Mouse (Mus musculus) hindbrain, postnatal 0 days (tissue): Measurements from ENCODE around the gene Cbr4. TPM values are rescaled to one million over a fixed set of nuclear protein-coding genes. Genes with fewer than 3 reads are reported as not detected.

Experiments used
- ATAC-seq: fragments of 200-750 bp; cut with Nextera tagmentation; 2 replicates; pipeline ENCODE4 v1.8.0; 2017; ENCODE audit warnings: mild to moderate bottlenecking, moderate TSS enrichment, moderate library complexity
- DNase-seq: peaks from one replicate; pipeline ENCODE4 v3.0.0-alpha.2; 2015; ENCODE audit warnings: low spot score
- H3K27ac ChIP-seq: fragments of 300-500 bp; sonication (generic); 2 replicates; pipeline ENCODE4 v1.5.1; 2014; ENCODE audit warnings: mild to moderate bottlenecking
- H3K27me3 ChIP-seq: fragments of 300-500 bp; sonication (generic); 2 replicates; pipeline ENCODE4 v1.6.1; 2014; ENCODE audit warnings: low read length, mixed read lengths; ENCODE audit not compliant: insufficient read depth
- H3K36me3 ChIP-seq: fragments of 300-500 bp; sonication (generic); 2 replicates; pipeline ENCODE4 v1.6.1; 2014; ENCODE audit warnings: low read length, mixed read lengths; ENCODE audit not compliant: insufficient read depth
- H3K4me1 ChIP-seq: fragments of 300-500 bp; sonication (generic); 2 replicates; pipeline ENCODE4 v1.6.1; 2014; ENCODE audit warnings: antibody characterized with exemption, low read length, mixed read lengths; ENCODE audit not compliant: insufficient read depth
- H3K4me2 ChIP-seq: fragments of 300-500 bp; sonication (generic); 2 replicates; pipeline ENCODE4 v1.6.1; 2014; ENCODE audit warnings: low read depth, mild to moderate bottlenecking, low read length, moderate library complexity, mixed read lengths
- H3K4me3 ChIP-seq: fragments of 300-500 bp; sonication (generic); 2 replicates; pipeline ENCODE4 v1.5.1; 2014; ENCODE audit warnings: low read length
- H3K9ac ChIP-seq: fragments of 300-500 bp; sonication (generic); replicated peaks from 2 replicates; pipeline ENCODE4 v1.6.1; 2014; ENCODE audit warnings: mild to moderate bottlenecking, low read length, moderate library complexity, mixed read lengths
- H3K9me3 ChIP-seq: fragments of 300-500 bp; sonication (generic); 2 replicates; pipeline ENCODE4 v1.6.1; 2016; ENCODE audit warnings: low read length, mixed read lengths
- CTCF ChIP-seq: IDR thresholded peaks from 2 replicates; pipeline ENCODE4 v1.5.1; 2016; ENCODE audit warnings: antibody characterized with exemption, control low read depth, low read depth
- WGBS: fragments of 180-500 bp; shearing (Covaris S2); extraction: QIAGEN DNeasy Blood & Tissue Kit; methylation state at CpG from one replicate; pipeline ENCODE4 v1.1.7; 2014; 5-methylcytosine and 5-hydroxymethylcytosine counted together
- polyA plus RNA-seq: library from polyadenylated mRNA; unstranded; fragments of >200 nt; fragmentation: Nextera tagmentation; extraction: Ambion mirVana; gene quantifications from 2 replicates; pipeline ENCODE4 v1.2.1, GENCODE M21; 2015
- total RNA-seq: library from RNA; depleted of rRNA; stranded (reverse); fragments of >200 nt; gene quantifications from 2 replicates; pipeline ENCODE4 v1.2.3, GENCODE M21; 2014

Cbr4 gene
- total and polyA plus RNA-seq, 2 experiments from 2014 or later = 10.1 to 24.5 TPM

DNA sequence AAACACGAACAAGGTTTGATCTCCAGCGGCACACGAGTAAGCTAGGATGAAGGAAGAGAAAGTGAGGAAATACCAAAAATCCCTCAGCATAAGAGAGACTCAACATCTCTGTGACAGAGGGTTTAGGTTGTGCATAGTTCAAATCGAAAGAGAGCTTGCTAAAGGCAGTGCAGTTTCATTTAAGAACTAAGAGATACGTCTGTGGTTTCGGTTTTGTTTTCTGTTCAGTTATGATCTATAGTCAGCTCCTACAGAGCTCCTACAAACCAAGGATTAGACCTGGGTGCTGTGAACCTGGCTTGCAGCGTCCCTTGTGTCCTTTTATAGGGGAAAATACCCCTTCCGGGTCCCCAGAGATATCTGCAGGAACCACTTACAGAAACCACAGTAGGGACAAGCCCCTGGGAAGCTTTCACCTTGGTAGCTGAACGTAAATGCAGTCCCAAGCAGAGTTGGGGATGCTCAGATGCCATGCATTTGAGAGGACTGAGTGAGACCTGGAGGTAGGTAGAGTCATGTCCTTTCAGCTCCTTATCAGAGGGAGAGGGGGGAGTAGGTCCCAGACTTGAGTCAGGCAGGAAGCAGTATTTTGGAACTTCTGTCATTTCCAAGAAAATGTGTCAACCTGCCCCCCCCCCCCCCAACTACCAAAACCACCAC is 36.5 kb upstream of the Cbr4 start:
- Histone ChIP-seq H3K4me1 (peaks cover 3% of the 10 kb centered on the region; the same call in 1 of the 2 replicates), H3K27ac (no peak overlapping the region), H3K9ac (no peak overlapping the region), H3K4me3 (no peak overlapping the region), H3K36me3 (no peaks in the 10 kb centered on the region), H3K27me3 (no peaks in the 10 kb centered on the region), H3K9me3 (no peaks in the 10 kb centered on the region), H3K4me2 (no peak overlapping the region)
- 90% methylated on average over 9 of the region's 9 CpGs for WGBS
- ATAC-seq = no peak
- DNase-seq = no peak
- TF ChIP-seq CTCF = no peak

DNA sequence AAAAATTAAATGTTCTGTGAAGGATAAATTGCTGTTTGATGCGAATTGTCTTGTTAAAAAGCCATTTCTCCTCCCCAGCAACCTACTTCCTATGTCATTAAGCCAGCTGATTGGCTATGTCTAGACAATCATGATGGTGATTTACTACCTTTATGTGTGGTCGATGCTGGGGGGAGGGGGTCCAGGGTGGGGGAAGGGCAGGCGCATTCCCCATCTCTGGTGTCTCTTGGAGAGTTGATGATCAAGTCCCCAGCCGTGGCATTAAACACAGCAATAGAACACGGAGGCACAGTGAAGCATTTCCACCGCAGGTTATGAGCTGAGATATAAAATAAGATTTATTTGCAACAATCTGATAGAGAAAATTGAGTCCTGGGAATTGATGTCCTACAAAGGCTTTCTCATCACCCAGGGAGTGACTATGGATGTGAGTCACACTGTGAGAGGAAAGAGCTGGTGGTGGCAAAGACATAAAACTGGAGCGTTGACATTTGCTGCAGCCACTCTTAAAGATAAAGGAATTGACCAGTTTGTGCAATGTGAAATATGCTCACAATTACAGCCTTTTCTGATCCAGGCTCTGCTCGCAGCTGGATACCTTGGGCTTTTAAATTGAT is 35.7 kb upstream of the Cbr4 start:
- H3K9me3 ChIP-seq = no peaks in the 10 kb centered on the region
- DNase-seq (no peak), ATAC-seq (0 out of 2 replicates have a peak, but pooled peaks have one; percentile 21)
- no peaks in the 10 kb centered on the region for H3K4me1 ChIP-seq
- 69% methylated on average over 8 of the region's 8 CpGs for WGBS
- no peak overlapping the region for H3K4me2 ChIP-seq
- no peak overlapping the region for H3K27ac ChIP-seq
- H3K4me3 ChIP-seq = no peak overlapping the region
- H3K27me3 ChIP-seq = no peaks in the 10 kb centered on the region
- no peak for TF ChIP-seq CTCF
- no peak overlapping the region for H3K9ac ChIP-seq
- no peaks in the 10 kb centered on the region for H3K36me3 ChIP-seq

DNA sequence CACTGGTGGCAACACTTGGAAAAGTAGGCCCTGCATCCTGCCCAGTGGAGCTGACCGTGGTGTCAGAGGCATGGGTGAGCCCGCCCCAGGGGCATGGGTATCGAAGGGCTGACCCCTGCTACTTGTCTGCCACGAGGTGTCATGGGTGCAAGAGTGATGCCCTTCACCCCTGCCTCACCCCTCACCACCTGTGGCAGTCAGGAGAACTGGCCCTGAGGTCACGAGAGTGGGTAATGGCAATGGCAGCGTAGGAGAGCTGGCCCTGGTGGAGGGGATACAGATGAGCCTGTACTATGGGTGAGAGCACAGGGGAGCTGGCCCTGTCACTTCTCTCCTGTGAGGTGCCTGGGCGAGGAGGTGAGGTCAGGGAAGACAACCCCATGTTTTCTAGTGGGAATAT is 27.8 kb upstream of the Cbr4 start:
- ATAC-seq = no peak
- H3K27me3 ChIP-seq = no peaks in the 10 kb centered on the region
- no peaks in the 10 kb centered on the region for H3K4me1 ChIP-seq

DNA sequence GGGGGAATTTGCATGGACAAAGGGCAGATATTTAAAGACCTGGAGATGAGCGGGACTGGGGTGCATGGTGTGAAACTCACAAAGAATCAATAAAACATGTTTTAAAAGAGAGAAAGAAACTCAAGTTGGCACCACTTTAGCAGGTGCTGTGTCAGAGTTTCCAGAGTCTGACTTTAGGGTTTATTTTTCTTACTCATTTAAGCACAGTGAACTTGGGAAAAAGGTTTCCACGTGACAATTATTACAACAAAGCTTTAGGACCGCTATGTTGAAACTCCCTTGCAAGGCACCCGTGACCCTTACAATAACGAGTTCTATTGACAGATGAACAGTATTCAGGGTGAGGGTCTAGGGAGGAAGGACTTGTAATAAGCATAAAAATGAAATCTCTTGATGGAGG is 25.3 kb upstream of the Cbr4 start:
- TF ChIP-seq CTCF = no peak
- no peaks in the 10 kb centered on the region for H3K27me3 ChIP-seq
- no peaks in the 10 kb centered on the region for H3K9me3 ChIP-seq
- no peaks in the 10 kb centered on the region for H3K4me1 ChIP-seq
- DNase-seq = no peak
- no peak overlapping the region for H3K27ac ChIP-seq
- no peak overlapping the region for H3K4me3 ChIP-seq
- ATAC-seq = no peak
- no peak overlapping the region for H3K4me2 ChIP-seq
- 77% methylated on average over 5 of the region's 5 CpGs for WGBS
- H3K9ac ChIP-seq = no peak overlapping the region
- no peaks in the 10 kb centered on the region for H3K36me3 ChIP-seq

More for the DNA sequence above, 27.8 kb upstream of the Cbr4 start:
- Histone ChIP-seq H3K27ac (no peak overlapping the region), H3K9ac (no peak overlapping the region), H3K4me2 (no peak overlapping the region), H3K4me3 (no peak overlapping the region), H3K36me3 (no peaks in the 10 kb centered on the region), H3K9me3 (no peaks in the 10 kb centered on the region)
- TF ChIP-seq CTCF = no peak
- WGBS = 89% methylated on average over 7 of the region's 7 CpGs
- no peak for DNase-seq

DNA sequence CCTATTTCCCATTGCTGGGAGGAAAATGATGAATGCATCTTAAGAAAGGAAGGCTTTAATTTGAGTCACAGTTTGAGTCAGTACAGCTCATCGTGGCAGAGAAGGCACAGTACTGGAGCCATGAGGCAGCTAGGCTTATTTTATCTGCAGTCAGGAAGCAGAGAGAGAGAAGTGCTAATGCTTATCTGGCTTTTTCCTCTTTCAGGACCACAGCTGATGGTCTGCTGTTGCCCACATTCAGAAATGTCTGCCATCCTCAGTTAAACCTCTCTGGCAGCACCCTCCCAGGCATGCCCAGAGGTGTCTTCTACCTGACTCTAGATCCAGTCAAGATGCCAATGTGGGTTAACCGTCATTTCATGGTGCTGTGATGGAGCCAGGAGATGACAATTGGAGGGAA is 23.1 kb upstream of the Cbr4 start:
- Histone ChIP-seq H3K4me2 (no peak overlapping the region), H3K36me3 (no peaks in the 10 kb centered on the region), H3K4me3 (no peak overlapping the region), H3K27me3 (no peaks in the 10 kb centered on the region), H3K4me1 (no peaks in the 10 kb centered on the region), H3K9me3 (no peaks in the 10 kb centered on the region), H3K9ac (no peak overlapping the region), H3K27ac (no peak overlapping the region)
- ATAC-seq (no peak), DNase-seq (no peak)
- TF ChIP-seq CTCF = no peak
- 64% methylated on average over 2 of the region's 2 CpGs for WGBS

DNA sequence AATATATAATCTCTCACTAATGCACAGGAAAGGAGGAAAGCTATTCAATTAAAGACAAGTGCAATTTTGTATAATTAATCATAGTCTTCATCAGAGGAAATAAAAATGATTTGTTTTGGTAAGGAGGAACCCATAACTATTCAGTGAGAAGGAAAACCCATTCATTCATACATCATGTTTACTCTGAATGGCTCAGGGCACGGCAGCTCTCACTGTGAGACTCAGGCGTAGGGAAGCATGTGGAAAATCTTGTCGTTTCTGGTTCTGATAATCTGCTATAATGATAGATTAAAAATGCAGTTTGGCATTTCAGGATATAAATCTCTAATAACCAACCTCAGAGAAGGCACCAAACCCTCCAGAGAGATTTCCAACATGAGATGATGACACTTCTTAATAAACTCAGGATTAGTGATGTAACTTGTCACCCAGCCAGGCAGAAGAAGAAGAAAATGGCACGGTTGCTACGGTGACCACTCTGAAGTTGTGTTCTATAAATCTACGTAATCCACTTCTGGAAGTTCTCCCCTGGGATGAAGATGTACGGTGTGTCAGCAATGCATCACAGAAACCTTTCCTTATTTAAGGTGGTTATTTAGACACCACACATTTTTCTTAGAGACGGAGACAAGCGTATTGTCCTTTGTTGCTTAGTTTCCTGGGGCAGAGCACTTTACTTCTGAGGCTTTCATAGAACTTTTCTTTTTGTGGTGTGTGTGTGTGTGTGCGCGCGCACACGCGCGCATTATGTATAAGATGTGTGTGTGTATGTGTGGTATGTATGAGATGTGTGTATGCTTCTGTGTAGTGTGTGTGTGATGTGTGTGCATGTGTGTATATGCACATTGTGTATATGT is 20.6 kb upstream of the Cbr4 start:
- Histone ChIP-seq H3K9me3 (no peaks in the 10 kb centered on the region), H3K4me2 (no peak overlapping the region), H3K4me1 (no peaks in the 10 kb centered on the region), H3K27me3 (no peaks in the 10 kb centered on the region), H3K27ac (no peak overlapping the region), H3K36me3 (no peaks in the 10 kb centered on the region), H3K9ac (no peak overlapping the region), H3K4me3 (no peak overlapping the region)
- 66% methylated on average over 15 of the region's 15 CpGs for WGBS
- no peak for TF ChIP-seq CTCF
- ATAC-seq (peak; percentile 35; the same call in 1 of the 2 replicates), DNase-seq (peak; percentile 39)

DNA sequence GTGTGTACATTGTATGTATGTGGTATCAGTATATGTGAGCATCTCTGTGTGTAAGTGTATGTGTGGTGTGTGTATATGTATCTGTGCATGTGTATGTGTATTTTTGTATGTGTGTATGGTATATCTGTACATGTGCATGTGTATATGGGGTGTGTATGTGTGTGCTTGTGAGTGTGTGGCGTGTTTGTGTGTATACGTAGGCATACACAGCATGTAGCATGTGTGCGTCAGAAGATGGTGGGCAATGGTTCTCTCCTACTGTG is 20.1 kb upstream of the Cbr4 start:
- Histone ChIP-seq H3K27me3 (no peaks in the 10 kb centered on the region), H3K36me3 (no peaks in the 10 kb centered on the region)

More for the DNA sequence above, 20.1 kb upstream of the Cbr4 start:
- H3K9ac ChIP-seq = no peak overlapping the region
- H3K4me3 ChIP-seq = no peak overlapping the region
- no peak for TF ChIP-seq CTCF
- WGBS = 86% methylated on average over 3 of the region's 3 CpGs
- H3K9me3 ChIP-seq = no peaks in the 10 kb centered on the region
- H3K4me2 ChIP-seq = no peak overlapping the region
- ATAC-seq (0 out of 2 replicates have a peak, but pooled peaks have one; percentile 40), DNase-seq (no peak)
- H3K27ac ChIP-seq = no peak overlapping the region
- H3K4me1 ChIP-seq = no peaks in the 10 kb centered on the region
